Mouse (Mus musculus): ENCODE data around the gene Fam171a2.

DNA sequence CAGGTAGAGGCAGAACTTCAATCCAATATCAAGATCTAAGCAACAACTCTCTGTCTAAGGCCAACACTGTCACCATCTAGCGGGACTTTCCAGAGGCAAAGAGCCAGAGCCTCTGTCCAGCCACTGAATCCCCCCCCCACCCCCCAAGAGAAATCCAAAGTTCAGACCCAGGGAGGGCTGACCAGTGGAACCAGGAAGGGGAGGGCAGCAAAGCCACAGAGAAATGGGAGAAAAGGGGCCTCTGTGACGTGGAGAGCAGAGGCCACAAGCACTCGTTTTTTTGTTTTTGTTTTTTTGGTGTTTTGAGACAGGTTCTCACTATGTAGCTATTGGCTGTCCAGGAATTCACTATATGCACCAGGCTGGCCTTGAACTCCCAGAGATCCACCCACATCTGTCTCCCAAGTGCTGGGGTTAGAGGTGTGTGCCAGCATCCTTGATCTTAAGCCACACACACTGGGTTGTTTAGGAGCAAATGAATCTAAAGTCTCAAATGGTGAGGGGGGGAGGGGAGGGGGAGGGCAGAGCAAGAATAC, 37.6 kb downstream of the Fam171a2 start:
- TF ChIP-seq CTCF (IDR thresholded peaks at IDR 0.05; ENCODE audit: low read depth) (no peak), EP300 (IDR thresholded peaks at IDR 0.05; ENCODE audit: low read depth) (no peak)

Measured in liver, embryonic 14.5 days (tissue).